Mouse (Mus musculus) retina, postnatal 7 days (tissue): ENCODE measurements around the gene Acin1.

Experiments
- DNase-seq: peaks from one replicate; pipeline ENCODE4 v3.0.0-alpha.2; 2012; ENCODE audit warnings: low read depth, low spot score

The Acin1 gene

DNA sequence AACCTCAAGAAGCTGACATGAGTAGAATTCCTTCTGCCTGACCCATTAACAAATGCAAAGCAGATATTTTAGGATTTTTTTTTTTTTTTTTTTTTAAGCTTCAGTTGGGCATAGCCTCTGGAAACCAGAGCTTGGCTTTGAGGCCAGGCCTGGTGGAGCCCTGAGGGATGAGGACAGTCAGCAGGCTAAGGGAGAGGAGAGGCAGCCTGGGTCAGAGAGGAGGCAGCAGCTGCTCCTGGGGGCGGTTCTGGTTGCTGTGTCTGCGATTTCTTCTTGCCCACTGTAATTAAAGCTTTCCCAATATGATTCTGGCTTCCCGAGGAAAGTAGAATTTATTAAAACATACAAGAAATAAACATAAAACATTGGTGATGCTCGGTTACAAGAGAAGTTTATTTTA, 77.5 kb downstream of the Acin1 start:
- DNase-seq = no peak

DNA sequence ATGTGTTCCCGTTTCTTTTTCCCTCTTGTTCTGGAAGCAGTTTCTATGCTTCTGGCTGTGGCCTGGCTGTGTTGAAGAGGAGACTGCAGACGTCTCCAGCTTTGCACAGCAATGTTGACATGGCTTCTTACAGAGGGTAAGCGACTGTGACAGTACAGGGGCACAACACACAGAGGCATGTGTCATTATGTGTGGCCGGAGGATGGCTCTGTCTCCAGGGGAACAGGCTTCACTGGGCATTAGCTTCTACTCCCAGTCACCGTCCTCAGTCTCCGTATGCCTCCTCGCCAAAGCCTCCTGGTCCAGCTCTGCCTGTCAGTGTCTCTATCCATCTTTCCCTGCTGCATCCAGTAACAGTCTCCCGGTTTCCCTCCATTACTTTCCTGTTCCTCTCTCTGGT, 79.5 kb downstream of the Acin1 start:
- no peak for DNase-seq

- peak; percentile 57 for DNase-seq
Measured at GRCm38 (mm10) chr14:54605752-54606321, 80.9 kb downstream of the Acin1 start, which contains the start of gene 4931414P19Rik. 4931414P19Rik (minus strand) TSS chr14:54605993.

GRCm38 (mm10) chr14:54603686-54604085, 83.0 kb downstream of the Acin1 start:
- no peak for DNase-seq

GRCm38 (mm10) chr14:54603038-54603654, 83.6 kb downstream of the Acin1 start:
- peak; percentile 92 for DNase-seq

- no peak for DNase-seq
Measured at GRCm38 (mm10) chr14:54602613-54603012, 84.1 kb downstream of the Acin1 start.

DNA sequence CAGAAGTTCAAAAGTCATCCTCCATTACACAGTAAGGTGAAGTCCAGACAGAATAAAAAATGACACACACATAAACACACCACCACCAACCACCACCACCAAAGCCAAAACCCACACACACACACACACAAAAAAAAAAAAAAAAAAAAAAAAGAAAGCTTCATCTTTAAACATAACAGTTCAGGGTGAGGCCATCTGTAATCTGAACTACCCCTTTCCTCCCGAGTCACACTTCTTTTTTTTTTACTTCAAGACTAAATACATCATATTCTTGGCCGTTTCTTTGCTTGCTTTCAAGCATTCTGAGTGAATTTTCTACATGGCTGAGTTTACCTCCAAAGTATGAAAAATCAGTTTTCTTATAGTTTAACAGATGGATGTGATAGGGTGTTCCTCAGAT, 85.1 kb downstream of the Acin1 start:
- no peak for DNase-seq

- no peak for DNase-seq
Measured at GRCm38 (mm10) chr14:54597084-54597483, 89.6 kb downstream of the Acin1 start.

GRCm38 (mm10) chr14:54594631-54595414, 91.9 kb downstream of the Acin1 start:
- no peak for DNase-seq

- DNase-seq = no peak
Measured at GRCm38 (mm10) chr14:54594055-54594454, 92.7 kb downstream of the Acin1 start.

- DNase-seq = no peak
Measured at GRCm38 (mm10) chr14:54592319-54592934, 94.3 kb downstream of the Acin1 start.
